Mouse (Mus musculus): ENCODE results near the gene Gm6169.
"Not testable (repeated sequence)": the region's sequence is repeated elsewhere in the genome, so short reads cannot be mapped to it uniquely, and the experiment has no call there.

Gene Gm6169

GRCm38 (mm10) chr13:97067691-97068090 is 31.3 kb downstream of the Gm6169 start:
- DNase-seq: no peak

GRCm38 (mm10) chr13:97066649-97067550 is 32.1 kb downstream of the Gm6169 start, which contains the start of gene Fam169a:
Gene Fam169a (plus strand): TSS chr13:97067286.
- DNase-seq: no peak

DNA sequence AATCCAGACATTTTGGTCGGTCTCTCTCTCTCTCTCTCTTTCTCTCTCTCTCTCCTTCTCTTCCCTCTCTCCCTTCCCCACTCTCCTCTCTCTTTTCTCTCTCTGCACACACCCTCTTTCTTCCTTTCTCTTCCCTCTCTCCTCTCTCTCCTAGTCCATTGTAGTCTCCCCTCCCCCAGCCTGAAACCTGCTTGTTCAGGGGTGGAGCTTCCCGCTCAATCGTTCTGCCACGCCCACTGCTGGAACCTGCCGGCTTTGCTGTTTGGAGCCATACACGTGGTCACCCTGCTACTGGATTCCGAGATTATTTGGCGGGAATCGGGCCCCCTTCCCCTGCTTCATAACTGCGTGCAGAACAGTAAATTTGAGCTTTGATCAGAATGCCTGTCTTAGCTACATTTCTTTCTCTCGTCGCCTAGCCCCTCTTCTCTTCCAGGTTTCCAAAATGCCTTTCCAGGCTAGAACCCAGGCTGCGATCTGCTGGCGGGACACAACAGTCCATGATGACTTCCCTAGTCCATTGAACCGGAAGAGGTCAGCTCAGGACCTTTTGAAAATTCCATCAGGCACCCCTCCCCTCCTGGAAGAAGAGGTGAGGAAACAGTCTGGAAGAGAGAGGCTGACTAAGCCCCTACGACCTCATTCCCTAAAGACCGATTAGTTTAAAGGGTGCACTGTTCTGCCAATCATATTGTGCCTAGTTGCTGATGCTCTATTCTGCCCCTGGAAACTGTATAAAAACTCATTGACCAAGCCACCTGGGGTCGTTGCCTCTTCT is 34.0 kb downstream of the Gm6169 start:
- DNase-seq: not testable (repeated sequence)

DNA sequence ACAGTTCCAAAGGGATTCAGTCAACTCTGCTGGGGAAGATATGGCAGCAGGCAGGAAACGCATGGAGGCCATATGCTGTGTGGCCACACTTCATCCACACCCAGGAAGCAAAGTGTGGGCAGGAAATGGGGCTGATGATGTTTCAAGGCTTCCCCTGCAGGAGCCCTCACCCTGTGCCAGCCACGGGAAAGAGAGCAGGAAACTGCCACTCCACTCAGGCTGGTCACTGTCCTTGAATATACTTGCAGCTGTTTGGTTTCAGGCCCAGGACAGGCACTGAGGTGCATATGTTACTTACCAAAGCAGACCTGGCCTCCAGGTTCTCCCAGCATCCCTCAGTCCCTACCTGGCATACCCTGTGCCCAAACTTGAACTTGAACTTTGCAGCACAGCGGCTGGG is 34.6 kb downstream of the Gm6169 start:
- no peak for DNase-seq

DNA sequence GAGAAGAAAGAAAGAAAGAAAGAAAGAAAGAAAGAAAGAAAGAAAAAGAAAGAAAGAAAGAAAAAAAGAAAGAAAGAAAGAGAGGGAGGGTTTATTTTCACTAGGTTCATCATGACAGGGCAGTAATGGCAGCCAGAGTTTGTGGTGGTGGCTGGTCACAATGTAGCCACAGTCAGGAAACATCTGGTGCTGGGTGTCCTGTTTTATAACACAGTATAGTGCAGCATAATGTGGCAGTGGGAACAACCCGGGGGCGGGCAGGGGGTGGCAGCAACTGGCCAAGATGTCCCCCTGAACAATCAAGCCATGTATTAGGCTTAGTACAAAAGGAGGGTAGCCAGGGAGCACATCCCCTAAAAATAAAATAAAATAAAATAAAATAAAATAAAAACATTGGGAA is 35.6 kb downstream of the Gm6169 start:
- DNase-seq: no peak

DNA sequence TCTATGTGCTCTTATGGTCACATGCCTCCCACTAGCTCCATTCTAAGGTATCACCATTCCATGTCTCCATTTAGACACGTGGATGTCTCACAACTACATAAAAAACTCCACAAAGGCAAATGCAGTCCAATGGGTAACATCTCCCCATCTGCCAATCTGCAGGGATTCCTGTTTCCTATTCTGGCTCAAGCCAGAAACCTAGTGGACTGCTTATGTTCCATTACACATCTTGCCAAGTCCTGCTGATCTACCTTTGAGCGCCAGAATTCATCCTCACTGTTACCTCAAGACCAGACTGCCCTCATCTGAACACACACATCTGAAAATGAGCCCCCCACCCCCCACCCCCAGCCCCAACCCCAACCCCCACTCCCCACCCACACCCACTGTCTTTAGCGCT is 36.9 kb downstream of the Gm6169 start:
- peak; percentile 64 for DNase-seq

DNA sequence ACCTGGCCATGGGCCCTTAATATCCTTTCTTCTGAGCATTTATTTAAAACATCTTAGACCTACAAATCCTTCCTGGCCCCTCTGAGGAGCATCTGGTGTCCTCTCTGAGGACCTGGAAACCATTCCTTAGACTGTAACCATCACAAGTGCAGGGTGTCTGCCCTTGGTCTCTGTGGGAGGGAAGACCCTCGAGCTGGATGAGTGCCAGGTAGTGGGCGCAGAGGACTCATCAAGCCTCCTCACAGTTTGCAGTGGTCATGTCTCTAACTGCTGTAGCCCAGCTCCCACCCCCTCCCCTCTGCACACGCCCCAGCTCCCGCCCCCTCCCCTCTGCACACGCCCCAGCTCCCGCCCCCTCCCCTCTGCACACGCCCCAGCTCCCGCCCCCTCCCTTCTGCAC is 38.7 kb downstream of the Gm6169 start:
- DNase-seq: no peak

GRCm38 (mm10) chr13:97059746-97060145 is 39.3 kb downstream of the Gm6169 start:
- DNase-seq: no peak

DNA sequence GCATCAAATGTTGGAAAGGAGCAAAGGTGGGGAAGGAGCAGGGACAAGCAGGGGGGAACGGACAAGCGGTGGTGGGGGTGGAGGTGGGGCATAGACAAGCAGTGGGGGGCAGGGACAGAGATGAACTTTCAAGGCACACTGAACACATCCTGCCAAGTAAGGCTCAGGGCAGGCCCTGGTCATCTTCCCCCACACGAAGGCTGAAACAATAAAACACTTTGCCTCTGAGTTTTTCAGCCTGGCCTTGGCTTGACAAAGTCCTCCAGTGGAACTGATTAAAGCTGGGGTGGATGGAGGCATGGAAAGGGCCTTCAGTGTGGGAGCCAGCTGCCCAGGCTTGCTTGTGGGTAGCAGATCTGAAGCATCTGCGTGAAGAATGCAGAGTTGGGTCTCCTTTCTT is 41.2 kb downstream of the Gm6169 start:
- DNase-seq: no peak

DNA sequence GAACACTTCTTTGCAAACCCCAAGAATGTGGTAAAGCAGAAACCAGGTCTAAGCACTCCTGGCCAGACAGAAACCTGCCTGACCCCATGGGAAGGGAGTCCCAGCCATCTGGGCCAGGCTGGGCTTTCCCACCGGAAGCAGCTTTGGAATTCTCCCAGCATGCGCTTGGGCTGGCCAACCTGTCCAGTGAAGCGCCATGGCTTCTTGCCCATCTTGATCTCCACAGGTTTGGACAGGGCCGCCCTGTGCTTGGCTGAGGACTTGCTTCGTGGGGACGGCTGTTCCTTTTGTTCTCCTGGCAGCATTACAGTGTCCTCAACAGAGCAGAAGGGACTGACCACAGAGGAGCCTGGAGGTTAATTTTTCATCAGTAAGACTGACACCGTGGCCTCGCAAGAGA is 45.2 kb downstream of the Gm6169 start:
- DNase-seq: peak; percentile 88

DNA sequence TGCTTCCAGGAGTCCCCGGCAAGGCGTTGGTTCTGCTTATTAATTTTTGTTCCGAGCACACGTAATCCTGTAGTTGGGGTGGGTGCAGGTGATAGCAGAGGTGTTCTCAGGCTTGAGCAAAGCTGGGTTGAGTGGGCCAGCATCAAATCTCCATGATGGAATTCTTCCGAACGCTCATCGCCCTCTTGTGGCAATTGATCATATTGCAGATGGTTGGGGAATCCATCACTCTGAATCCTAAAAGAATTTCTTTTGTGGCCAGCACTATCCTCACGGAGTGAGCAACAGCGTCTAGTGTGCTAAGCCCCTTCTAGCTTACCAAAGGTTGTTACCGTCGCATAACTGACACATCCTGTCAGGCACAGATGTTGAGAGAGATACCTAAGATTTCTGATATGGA is 46.4 kb downstream of the Gm6169 start:
- peak; percentile 28 for DNase-seq

- peak; percentile 68 for DNase-seq
Measured at GRCm38 (mm10) chr13:97051158-97051557, 47.9 kb downstream of the Gm6169 start.
